Mouse (Mus musculus) MEL (cell line): Measurements from ENCODE around the gene Fam20c.

Source experiments
- BHLHE40 ChIP-seq: IDR thresholded peaks from 2 replicates; pipeline ENCODE4 v1.6.1; 2012; ENCODE audit warnings: low read depth, mild to moderate bottlenecking, inconsistent platforms, low read length, improper control_type of control experiment, borderline replicate concordance
- CTCF ChIP-seq, 3 experiments: IDR thresholded peaks in 2 of 3; conservative IDR thresholded peaks in 1 of 3; 2 replicates each; pipeline ENCODE4 v1.5.1; 2011 to 2012; ENCODE audit warnings: low read length in 3 of 3, low read depth in 2 of 3, mild to moderate bottlenecking in 2 of 3, improper control_type of control experiment in 1 of 3, inconsistent platforms in 1 of 3, mixed read lengths in 1 of 3, moderate library complexity in 1 of 3; ENCODE audit not compliant: control insufficient read depth in 1 of 3, insufficient read depth in 1 of 3, poor library complexity in 1 of 3, severe bottlenecking in 1 of 3
- ETS1 ChIP-seq: IDR thresholded peaks from 2 replicates; pipeline ENCODE4 v1.6.1; 2012; ENCODE audit warnings: low read depth, mild to moderate bottlenecking, inconsistent platforms, low read length, improper control_type of control experiment, moderate library complexity
- POLR2A ChIP-seq, 2 experiments: IDR thresholded peaks; 2 replicates each; pipeline ENCODE4 v1.6.1; 2011 to 2012; ENCODE audit warnings: low read length in 2 of 2, mild to moderate bottlenecking in 2 of 2, control low read depth in 1 of 2, improper control_type of control experiment in 1 of 2, low read depth in 1 of 2, moderate library complexity in 1 of 2; ENCODE audit not compliant: control insufficient read depth in 1 of 2, insufficient read depth in 1 of 2, poor library complexity in 1 of 2
- RCOR1 ChIP-seq: IDR thresholded peaks from 2 replicates; pipeline ENCODE4 v1.6.1; 2012; ENCODE audit warnings: low read depth, mild to moderate bottlenecking, inconsistent platforms, low read length, improper control_type of control experiment

DNA sequence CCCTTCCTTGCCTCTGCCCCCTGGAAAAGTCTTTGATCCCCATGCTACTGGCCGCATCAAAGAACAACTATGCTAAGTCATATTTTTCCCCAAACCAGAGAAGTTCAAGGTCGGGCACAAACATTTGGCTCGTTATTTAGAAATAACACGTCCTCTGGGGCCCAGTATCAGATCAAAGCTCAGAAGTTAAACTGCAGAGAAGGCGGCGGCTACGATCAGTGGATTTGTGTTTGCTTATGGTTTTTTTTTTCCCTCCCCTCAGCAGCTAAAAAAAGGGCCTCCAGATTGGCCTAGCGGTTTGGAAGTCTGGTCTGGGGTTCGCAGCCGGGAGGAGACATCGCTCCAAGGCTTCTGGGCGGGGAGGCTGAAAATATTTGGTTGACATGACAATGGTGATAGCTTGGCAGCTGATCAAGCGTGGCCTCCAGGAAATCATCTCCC is 103.5 kb downstream of the Fam20c start:
- no peak for TF ChIP-seq ETS1
- no peak for TF ChIP-seq CTCF (IDR thresholded peaks at IDR 0.05 in 2 of 3, conservative IDR thresholded peaks at IDR 0.05 in 1 of 3; ENCODE audit: control insufficient read depth in 1 of 3, insufficient read depth in 1 of 3, low read depth in 2 of 3, low read length in 3 of 3, poor library complexity in 1 of 3, severe bottlenecking in 1 of 3)
- no peak for TF ChIP-seq BHLHE40
- no peak for TF ChIP-seq POLR2A (IDR thresholded peaks at IDR 0.05; ENCODE audit: control insufficient read depth in 1 of 2, insufficient read depth in 1 of 2, low read depth in 1 of 2, low read length in 2 of 2, poor library complexity in 1 of 2)
- no peak for TF ChIP-seq RCOR1
